In the genomic region with DNA sequence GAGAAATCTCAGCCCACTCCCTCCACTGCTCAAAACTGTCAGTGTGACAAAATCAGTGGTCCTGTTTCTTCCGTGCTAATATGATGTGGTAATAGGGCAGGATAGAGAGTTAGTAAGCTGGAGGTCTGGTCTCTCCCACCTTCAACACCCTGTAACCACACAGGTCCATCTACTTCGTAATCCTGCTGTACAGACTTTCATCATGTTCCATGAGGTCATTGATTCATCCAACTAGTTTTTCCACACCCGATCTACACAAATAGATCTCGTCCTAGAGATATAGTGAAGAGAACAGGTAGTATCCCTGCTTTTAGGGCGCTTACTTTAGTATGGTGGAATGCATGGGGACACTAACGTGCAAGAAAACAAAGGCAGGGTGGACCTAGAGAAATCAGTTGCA, we compare ENCODE assay signal across 26 mouse cellular contexts.
"Had no signal": no experiment of that assay in that cellular context is flagged by ENCODE, and none has a peak within 500 bp of the region (broad histone marks: within the 10 kb centered on the region; RNA-seq: fewer than 3 reads in every experiment).

No protein-coding gene starts in this region.

- H3K27ac ChIP-seq: limb, embryonic 12.5 days; limb, embryonic 15.5 days; liver, embryonic 14.5 days; lung, embryonic 15.5 days; neural tube, embryonic 12.5 days; neural tube, embryonic 15.5 days; stomach, postnatal 0 days had no signal

- H3K27me3 ChIP-seq: limb, embryonic 12.5 days; limb, embryonic 15.5 days; lung, embryonic 15.5 days; megakaryocyte, embryonic 14.5 days; neural tube, embryonic 12.5 days; neural tube, embryonic 15.5 days had no signal

- H3K36me3 ChIP-seq: limb, embryonic 12.5 days; limb, embryonic 15.5 days; lung, embryonic 15.5 days had no signal

- H3K4me3 ChIP-seq: layer of hippocampus, adult 2 months; limb, embryonic 12.5 days; limb, embryonic 15.5 days; lung, embryonic 15.5 days; megakaryocyte, embryonic 14.5 days; neural tube, embryonic 12.5 days; neural tube, embryonic 15.5 days had no signal

- H3K4me2 ChIP-seq: limb, embryonic 12.5 days; limb, embryonic 15.5 days; lung, embryonic 15.5 days; midbrain, embryonic 11.5 days; neural tube, embryonic 12.5 days; neural tube, embryonic 15.5 days had no signal

- DNase-seq: kidney, adult 18-20 months; kidney, adult 9 months; kidney, postnatal 14 days; kidney, postnatal 4 days; layer of hippocampus, adult 9-11 months; left cerebral cortex, postnatal 4 days; lung, adult 18-20 months; lung, postnatal 10 days; lung, postnatal 36 days; midbrain, embryonic 14.5 days; right cerebral cortex, adult 18-20 months; right cerebral cortex, postnatal 14 days; right cerebral cortex, postnatal 4 days; thymus, adult 2 months; thymus, postnatal 14 days; thymus, postnatal 4 days had no signal

- H3K4me1 ChIP-seq: limb, embryonic 12.5 days; limb, embryonic 15.5 days had no signal

- H3K9me3 ChIP-seq: limb, embryonic 12.5 days; limb, embryonic 15.5 days; lung, embryonic 15.5 days; megakaryocyte, embryonic 14.5 days; neural tube, embryonic 12.5 days; neural tube, embryonic 15.5 days had no signal

- H3K9ac ChIP-seq: limb, embryonic 12.5 days; limb, embryonic 15.5 days; liver, embryonic 14.5 days; lung, embryonic 15.5 days; neural tube, embryonic 12.5 days; neural tube, embryonic 15.5 days had no signal
